Mouse (Mus musculus) G1E (cell line): ENCODE measurements around the gene Numa1. TPM values are rescaled to one million over a fixed set of nuclear protein-coding genes. Genes with fewer than 3 reads are reported as not detected.

Experiments used
- ATAC-seq: 2 replicates; pipeline ENCODE4 v1.8.0; 2016; ENCODE audit warnings: mild to moderate bottlenecking; ENCODE audit not compliant: insufficient number of reproducible peaks, poor library complexity, low FRiP score, severe bottlenecking; ENCODE audit errors: extremely low read depth
- DNase-seq: peaks from one replicate; pipeline ENCODE4 v3.0.0; 2012; ENCODE audit warnings: low spot score
- H3K27me3 ChIP-seq: 2 replicates; pipeline ENCODE4 v1.6.1; 2012; ENCODE audit warnings: mild to moderate bottlenecking, low read length, inconsistent platforms; ENCODE audit not compliant: insufficient read depth
- H3K36me3 ChIP-seq: replicated peaks from 2 replicates; pipeline ENCODE3; 2012; ENCODE audit warnings: mild to moderate bottlenecking, inconsistent platforms
- H3K4me1 ChIP-seq: 2 replicates; pipeline ENCODE4 v1.6.1; 2012; ENCODE audit warnings: low read depth, low read length, inconsistent platforms, mixed read lengths; ENCODE audit not compliant: insufficient read depth
- H3K4me3 ChIP-seq: 2 replicates; pipeline ENCODE4 v1.5.1; 2012; ENCODE audit warnings: low read depth, mild to moderate bottlenecking, inconsistent platforms, low read length, moderate library complexity, mixed read lengths
- H3K9me3 ChIP-seq: replicated peaks from 2 replicates; pipeline ENCODE4 v1.6.1; 2012; ENCODE audit warnings: inconsistent platforms
- CTCF ChIP-seq: IDR thresholded peaks from 2 replicates; pipeline ENCODE4 v1.5.1; 2012; ENCODE audit warnings: low read depth, low read length, inconsistent platforms, mixed read lengths
- GATA1 ChIP-seq: IDR thresholded peaks from 2 replicates; pipeline ENCODE4 v1.6.1; 2012; ENCODE audit warnings: borderline replicate concordance, low read length, inconsistent platforms, mixed read lengths
- GATA2 ChIP-seq: IDR thresholded peaks from 2 replicates; pipeline ENCODE4 v1.6.1; 2012; ENCODE audit warnings: low read depth, low read length, inconsistent platforms, borderline replicate concordance
- POLR2AphosphoS5 ChIP-seq: IDR thresholded peaks from 2 replicates; pipeline ENCODE4 v1.6.1; 2012; ENCODE audit warnings: low read depth, low read length, inconsistent platforms; ENCODE audit not compliant: insufficient replicate concordance
- TAL1 ChIP-seq: conservative IDR thresholded peaks from 2 replicates; pipeline ENCODE4 v1.6.1; 2012; ENCODE audit warnings: low read depth, low read length, inconsistent platforms, mixed read lengths
- polyA plus RNA-seq: library from polyadenylated mRNA; stranded (reverse); fragments of >175 nt; gene quantifications from 2 replicates; pipeline ENCODE4 v1.2.3, GENCODE M21; 2012
- total RNA-seq, 2 experiments: library from RNA; stranded (forward) in 1 of 2; stranded (reverse) in 1 of 2; fragments of 200-1000 nt in 1 of 2; fragments of >200 nt in 1 of 2; fragmentation: Nextera tagmentation in 1 of 2; gene quantifications; 2 replicates each; pipeline ENCODE4 v1.2.3; 2014 to 2017

Gene Numa1
- total and polyA plus RNA-seq, 3 experiments, result 112 to 189 (median 125) TPM

DNA sequence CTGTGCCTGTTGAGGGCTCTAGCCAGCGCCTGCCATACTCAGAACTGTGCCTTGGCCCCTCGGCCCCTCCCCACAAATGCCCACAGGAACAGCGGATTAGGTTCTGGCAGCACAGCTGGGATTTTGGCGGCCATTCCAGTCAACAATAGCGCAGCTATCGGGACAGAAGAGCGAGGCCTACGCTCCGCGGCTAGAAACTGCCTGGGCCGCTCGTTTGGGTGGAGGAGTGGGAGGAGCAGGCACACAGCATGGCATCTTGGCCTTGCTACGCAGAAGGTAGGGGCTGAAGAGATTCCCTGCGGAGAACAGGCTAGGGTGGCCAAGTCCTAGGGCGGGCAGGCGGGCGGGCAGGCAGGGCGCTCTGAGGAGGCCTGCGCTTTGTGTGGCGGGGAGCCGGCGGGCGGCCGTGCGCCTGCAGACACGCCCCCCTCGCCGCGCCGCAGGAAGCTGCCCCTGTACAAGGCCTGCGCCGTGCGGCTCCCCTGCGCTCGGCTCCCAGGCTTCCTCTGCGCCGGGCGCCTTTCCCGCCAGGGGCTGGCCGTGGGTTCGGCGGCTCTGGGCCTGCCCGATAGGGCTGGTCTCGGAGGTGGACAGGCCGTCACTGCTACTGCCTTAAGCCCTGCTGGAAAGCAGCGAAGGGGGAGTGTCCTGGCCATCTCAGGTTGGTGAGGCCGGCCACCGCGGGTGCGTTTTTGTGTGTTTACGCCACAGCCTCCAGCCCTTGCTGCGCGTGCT lies 36.0 kb downstream of the Numa1 start:
- H3K4me1 ChIP-seq, result peaks cover 65% of the 10 kb centered on the region

DNA sequence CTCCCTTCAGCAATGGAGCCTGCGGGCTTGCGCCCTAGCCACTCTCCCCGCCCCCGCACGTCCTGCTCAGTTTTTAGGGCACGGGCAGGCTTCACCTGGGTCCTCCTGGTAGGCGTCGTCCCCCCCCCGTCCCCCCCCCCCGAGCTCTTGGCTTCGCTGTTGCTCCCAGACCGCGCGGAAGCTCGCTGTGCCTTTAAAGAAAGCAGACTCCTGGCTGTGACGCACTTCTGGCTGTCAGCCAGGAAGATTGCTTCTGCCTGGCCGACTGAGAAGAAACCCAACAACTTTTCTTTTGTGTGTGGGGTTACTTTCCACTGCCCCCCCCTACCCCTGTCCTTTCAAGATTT lies 36.5 kb downstream of the Numa1 start:
- peak overlapping the region; percentile 77 for H3K4me3 ChIP-seq
- H3K9me3 ChIP-seq, result no peaks in the 10 kb centered on the region
- DNase-seq (peak; percentile 59), ATAC-seq (0 out of 2 replicates have a peak, but pooled peaks have one; percentile 30)
- H3K27me3 ChIP-seq, result no peaks in the 10 kb centered on the region
- H3K4me1 ChIP-seq, result peaks cover 64% of the 10 kb centered on the region
- H3K36me3 ChIP-seq, result peaks cover 25% of the 10 kb centered on the region
- TF ChIP-seq CTCF, result no peak
- TF ChIP-seq TAL1, result no peak
- no peak for TF ChIP-seq GATA2
- TF ChIP-seq GATA1, result no peak
- TF ChIP-seq POLR2AphosphoS5, result no peak

More for the DNA sequence above, 36.0 kb downstream of the Numa1 start:
- TF ChIP-seq GATA2 (no peak), GATA1 (no peak), CTCF (no peak), POLR2AphosphoS5 (no peak), TAL1 (no peak)
- Histone ChIP-seq H3K4me3 (peak overlapping the region; percentile 77), H3K36me3 (peaks cover 20% of the 10 kb centered on the region), H3K9me3 (no peaks in the 10 kb centered on the region), H3K27me3 (no peaks in the 10 kb centered on the region)
- ATAC-seq, result no peak; the same call in 1 of the 2 replicates
- DNase-seq, result peak; percentile 76

DNA sequence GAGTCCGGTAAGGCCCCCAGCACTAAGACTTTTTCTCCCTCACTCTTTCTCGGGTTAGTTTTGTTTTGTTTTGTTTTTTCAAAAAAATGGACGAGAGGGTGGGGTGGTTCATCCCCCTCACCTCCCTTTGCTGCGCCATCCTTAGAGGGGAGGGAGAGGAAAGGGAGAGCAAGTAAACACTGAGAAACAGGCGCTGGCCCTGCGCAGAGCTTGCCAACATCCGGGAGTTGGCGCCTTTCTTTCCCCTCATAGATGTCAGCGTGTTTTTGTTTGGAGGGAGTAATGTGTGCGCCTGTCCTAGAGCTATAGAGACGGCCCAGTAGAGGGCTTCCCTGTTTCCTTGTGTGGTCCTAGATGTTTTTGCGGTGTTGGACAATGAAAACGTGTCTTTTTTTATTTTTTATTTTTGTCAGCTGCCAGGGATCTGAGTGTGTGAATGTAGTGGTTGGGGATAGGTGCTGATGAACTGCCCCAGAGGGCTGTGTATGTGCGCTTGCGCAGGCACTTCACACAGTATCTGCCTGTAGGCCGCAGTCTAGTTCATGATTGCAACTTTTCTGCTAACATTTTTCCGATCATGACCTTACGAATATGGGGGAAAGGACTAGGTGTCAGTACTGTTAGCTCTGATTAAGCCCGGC lies 37.0 kb downstream of the Numa1 start:
- Histone ChIP-seq H3K36me3 (peaks cover 26% of the 10 kb centered on the region), H3K4me3 (peak overlapping the region; percentile 77), H3K9me3 (no peaks in the 10 kb centered on the region), H3K27me3 (no peaks in the 10 kb centered on the region), H3K4me1 (peaks cover 60% of the 10 kb centered on the region)
- TF ChIP-seq POLR2AphosphoS5, result no peak
- TF ChIP-seq GATA1, result no peak
- no peak for TF ChIP-seq TAL1
- TF ChIP-seq CTCF, result no peak
- no peak for TF ChIP-seq GATA2
- ATAC-seq, result peak; percentile 36; the same call in 1 of the 2 replicates
- DNase-seq, result peak; percentile 27

DNA sequence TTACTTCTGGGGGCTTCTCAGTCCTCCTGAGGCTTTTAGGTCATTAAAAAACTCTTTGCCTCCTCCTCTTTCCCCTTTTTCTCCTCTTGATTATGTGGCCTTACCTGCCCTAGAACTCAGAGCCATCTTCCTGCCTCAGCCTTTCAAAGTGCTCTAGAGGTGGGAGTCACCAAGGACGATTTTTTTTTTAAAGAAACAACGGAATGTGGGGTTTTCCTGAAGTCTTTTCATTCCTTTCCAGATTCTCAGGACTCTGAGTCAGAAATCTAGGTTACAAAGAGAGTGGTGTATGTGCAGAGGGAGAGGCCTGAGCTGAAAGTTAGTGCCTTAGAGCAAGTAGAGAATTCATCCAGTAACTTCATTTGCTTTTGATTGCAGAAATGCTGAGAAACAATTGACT lies 37.8 kb downstream of the Numa1 start:
- Histone ChIP-seq H3K9me3 (no peaks in the 10 kb centered on the region), H3K36me3 (peaks cover 33% of the 10 kb centered on the region), H3K4me3 (no peak overlapping the region), H3K27me3 (no peaks in the 10 kb centered on the region), H3K4me1 (peaks cover 60% of the 10 kb centered on the region)
- no peak for ATAC-seq
- DNase-seq, result no peak
- TF ChIP-seq TAL1, result no peak
- TF ChIP-seq POLR2AphosphoS5, result no peak
- TF ChIP-seq GATA2, result no peak
- TF ChIP-seq CTCF, result no peak
- TF ChIP-seq GATA1, result no peak

DNA sequence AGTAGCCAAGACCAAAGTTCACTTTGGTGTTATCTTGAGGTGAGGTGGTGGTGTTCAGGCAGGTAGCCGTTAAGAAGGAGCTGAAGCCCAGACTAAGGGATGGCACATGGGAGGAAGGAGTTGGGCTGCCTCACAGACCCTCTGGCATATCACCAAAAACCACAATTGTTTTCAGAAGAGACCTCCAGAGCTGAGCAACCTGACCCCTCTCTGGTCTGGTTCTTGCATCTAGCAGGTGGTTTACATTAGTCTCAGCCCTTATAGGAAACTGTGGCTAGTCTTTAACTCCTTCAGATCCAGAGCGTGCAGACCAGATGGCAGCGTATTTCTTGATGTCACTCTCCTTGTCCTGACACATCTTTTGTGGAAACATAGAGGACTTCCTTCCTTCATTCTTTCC lies 39.8 kb downstream of the Numa1 start:
- no peak for TF ChIP-seq TAL1
- no peak for TF ChIP-seq GATA2
- TF ChIP-seq CTCF, result no peak
- TF ChIP-seq POLR2AphosphoS5, result no peak
- TF ChIP-seq GATA1, result no peak
- H3K4me3 ChIP-seq, result no peak overlapping the region
- H3K4me1 ChIP-seq, result peaks cover 48% of the 10 kb centered on the region
- no peaks in the 10 kb centered on the region for H3K9me3 ChIP-seq
- no peaks in the 10 kb centered on the region for H3K27me3 ChIP-seq
- DNase-seq (no peak), ATAC-seq (no peak)
- H3K36me3 ChIP-seq, result peaks cover 40% of the 10 kb centered on the region

DNA sequence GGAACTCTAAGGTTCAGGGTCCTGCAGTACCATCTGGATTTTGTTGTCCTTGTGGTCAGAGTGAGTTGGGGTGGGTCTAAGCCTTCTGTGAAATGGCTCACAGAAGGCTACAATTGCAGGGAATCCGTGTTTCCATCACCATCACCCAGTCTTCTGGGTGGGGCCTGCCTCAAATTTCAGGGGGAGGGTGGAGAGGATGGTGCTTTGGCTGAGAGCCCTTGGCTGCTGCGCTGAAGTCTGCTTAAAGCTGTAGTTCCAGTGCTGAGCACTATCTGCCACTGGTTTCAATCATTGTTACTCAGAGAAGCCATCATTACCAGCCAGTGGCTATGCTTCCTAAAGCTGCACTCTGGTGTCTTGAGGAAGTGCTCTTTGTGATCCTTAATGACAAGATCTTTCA lies 40.6 kb downstream of the Numa1 start:
- H3K9me3 ChIP-seq, result no peaks in the 10 kb centered on the region
- H3K4me1 ChIP-seq, result peaks cover 42% of the 10 kb centered on the region
- H3K4me3 ChIP-seq, result no peak overlapping the region
- no peak for ATAC-seq
- no peak for DNase-seq
- H3K27me3 ChIP-seq, result no peaks in the 10 kb centered on the region
- H3K36me3 ChIP-seq, result peaks cover 44% of the 10 kb centered on the region
- TF ChIP-seq CTCF (no peak), TAL1 (no peak), GATA1 (no peak), GATA2 (no peak), POLR2AphosphoS5 (no peak)
